Mouse (Mus musculus) monocyte, adult 2 months (primary cell): Measurements from ENCODE around the gene Omt2a.
"Not testable (repeated sequence)": the region's sequence is repeated elsewhere in the genome, so short reads cannot be mapped to it uniquely, and the experiment has no call there.

ENCODE experiments used
- DNase-seq, 2 experiments: peaks; one replicate each; pipeline ENCODE4 v3.0.0; 2022; ENCODE audit warnings: low spot score in 2 of 2, low read depth in 1 of 2

Omt2a gene

GRCm38 (mm10) chr9:78314696-78315095, at the start of gene Omt2a:
Gene Omt2a (minus strand): TSS chr9:78314796.
- no peak for DNase-seq

GRCm38 (mm10) chr9:78363374-78363773, 48.8 kb upstream of the Omt2a start:
- DNase-seq = no peak

GRCm38 (mm10) chr9:78360484-78360872, 45.9 kb upstream of the Omt2a start:
- DNase-seq = no peak

GRCm38 (mm10) chr9:78359750-78360483, 45.3 kb upstream of the Omt2a start:
- DNase-seq = no peak

- DNase-seq = no peak
Measured at GRCm38 (mm10) chr9:78358053-78358452, 43.5 kb upstream of the Omt2a start.

GRCm38 (mm10) chr9:78355611-78356010, 41.0 kb upstream of the Omt2a start, which contains the start of gene Gsta2:
Gene Gsta2 (minus strand): TSS chr9:78355788.
- DNase-seq = no peak

GRCm38 (mm10) chr9:78354665-78355578, 40.3 kb upstream of the Omt2a start:
- DNase-seq = no peak

GRCm38 (mm10) chr9:78351504-78352220, 37.1 kb upstream of the Omt2a start:
- DNase-seq = no peak

- not testable (repeated sequence) for DNase-seq
Measured at GRCm38 (mm10) chr9:78350007-78350406, 35.4 kb upstream of the Omt2a start.

- DNase-seq = not testable (repeated sequence)
Measured at GRCm38 (mm10) chr9:78349141-78349540, 34.5 kb upstream of the Omt2a start.

- DNase-seq = not testable (repeated sequence)
Measured at GRCm38 (mm10) chr9:78348206-78349004, 33.8 kb upstream of the Omt2a start.

GRCm38 (mm10) chr9:78347004-78347403, 32.4 kb upstream of the Omt2a start:
- no peak for DNase-seq

- DNase-seq = not testable (repeated sequence)
Measured at GRCm38 (mm10) chr9:78345235-78345634, 30.6 kb upstream of the Omt2a start.

GRCm38 (mm10) chr9:78343055-78343454, 28.5 kb upstream of the Omt2a start:
- DNase-seq = not testable (repeated sequence)

GRCm38 (mm10) chr9:78342494-78342893, 27.9 kb upstream of the Omt2a start:
- not testable (repeated sequence) for DNase-seq

GRCm38 (mm10) chr9:78340324-78340723, 25.7 kb upstream of the Omt2a start:
- peak in 1 of 2 experiments; percentile 4 for DNase-seq

GRCm38 (mm10) chr9:78337050-78337449, 22.5 kb upstream of the Omt2a start:
- DNase-seq = not testable (repeated sequence)

GRCm38 (mm10) chr9:78327289-78327688, 12.7 kb upstream of the Omt2a start, which contains the start of gene Omt2b:
Gene Omt2b (plus strand): TSS chr9:78327589.
- not testable (repeated sequence) for DNase-seq

GRCm38 (mm10) chr9:78319499-78319898, 4.9 kb upstream of the Omt2a start:
- no peak for DNase-seq

GRCm38 (mm10) chr9:78308122-78308521, 6.5 kb downstream of the Omt2a start:
- not testable (repeated sequence) for DNase-seq
